Mouse (Mus musculus) kidney, adult 2 months (tissue): Measurements from ENCODE around the gene Gm27021. TPM values are rescaled to one million over a fixed set of nuclear protein-coding genes. Genes with fewer than 3 reads are reported as not detected.

Experiments
- DNase-seq: peaks from one replicate; pipeline ENCODE4 v3.0.0; 2021
- H3K27ac ChIP-seq: fragments of 200-500 bp; 2 replicates; pipeline ENCODE4 v1.5.1; 2012; ENCODE audit warnings: low read depth, low read length, control low read depth, inconsistent platforms; ENCODE audit not compliant: insufficient read depth
- H3K27me3 ChIP-seq: fragments of 200-500 bp; replicated peaks from 2 replicates; pipeline ENCODE4 v1.6.1; 2012; ENCODE audit warnings: mild to moderate bottlenecking, moderate library complexity, low read length, inconsistent platforms; ENCODE audit not compliant: control insufficient read depth, insufficient read depth
- H3K36me3 ChIP-seq: fragments of 200-500 bp; 2 replicates; pipeline ENCODE4 v1.6.1; 2012; ENCODE audit warnings: mild to moderate bottlenecking, moderate library complexity, low read length, inconsistent platforms; ENCODE audit not compliant: control insufficient read depth, insufficient read depth
- H3K4me1 ChIP-seq: fragments of 200-500 bp; 2 replicates; pipeline ENCODE4 v1.6.1; 2011; ENCODE audit warnings: low read length; ENCODE audit not compliant: control insufficient read depth, insufficient read depth
- H3K4me3 ChIP-seq: fragments of 200-500 bp; 2 replicates; pipeline ENCODE4 v1.5.1; 2011; ENCODE audit warnings: mild to moderate bottlenecking, low read depth, low read length, control low read depth; ENCODE audit not compliant: insufficient read depth
- CTCF ChIP-seq: fragments of 200-500 bp; conservative IDR thresholded peaks from 2 replicates; pipeline ENCODE4 v1.5.1; 2011; ENCODE audit warnings: low read depth, mild to moderate bottlenecking, control low read depth, low read length, moderate library complexity, mixed read lengths; ENCODE audit not compliant: insufficient read depth, insufficient read length
- POLR2A ChIP-seq: fragments of 200-500 bp; IDR thresholded peaks from one replicate; pipeline ENCODE4 v1.6.1; 2011; ENCODE audit warnings: low read depth, low read length, control low read depth
- WGBS: fragments of 180-500 bp; shearing (Covaris S2); methylation state at CpG from one replicate; pipeline ENCODE4 v1.1.7; 2018; 5-methylcytosine and 5-hydroxymethylcytosine counted together
- polyA plus RNA-seq: library from polyadenylated mRNA; depleted of rRNA; stranded (reverse); fragments of >200 nt; gene quantifications from 2 replicates; pipeline ENCODE4 v1.2.3, GENCODE M21; 2012; rRNA removed

The Gm27021 gene
- polyA plus RNA-seq, 1 experiment = not detected

DNA sequence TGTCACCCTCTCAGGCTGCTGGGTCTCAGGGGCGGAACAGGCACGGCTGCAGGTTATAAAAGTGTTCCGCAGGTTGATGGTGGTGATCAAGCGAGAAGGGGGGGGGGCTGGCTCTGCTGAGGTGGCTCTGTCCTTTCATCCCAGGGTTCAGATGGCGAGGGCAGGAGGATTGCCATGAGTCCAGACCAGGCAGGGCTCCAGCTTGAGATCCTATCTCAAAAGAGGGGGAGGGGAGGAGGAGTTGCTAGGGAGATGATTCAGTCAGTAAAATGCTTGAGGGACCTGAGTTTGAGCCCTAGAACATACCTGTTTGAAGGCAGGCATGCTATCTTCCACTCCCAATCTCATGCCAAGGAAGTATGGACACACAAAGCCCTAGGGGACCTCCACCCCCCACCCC, 107.3 kb downstream of the Gm27021 start:
- no peak for TF ChIP-seq CTCF
- TF ChIP-seq POLR2A = no peak
- Histone ChIP-seq H3K36me3 (no peaks in the 10 kb centered on the region), H3K27me3 (no peaks in the 10 kb centered on the region), H3K4me3 (no peak overlapping the region), H3K4me1 (0 out of 2 replicates have a peak, but pooled peaks cover 8% of the 10 kb centered on the region), H3K27ac (no peak overlapping the region)
- WGBS = 86% methylated on average over 5 of the region's 5 CpGs
- no peak for DNase-seq

GRCm38 (mm10) chr8:120559654-120560053, 108.2 kb downstream of the Gm27021 start:
- Histone ChIP-seq H3K36me3 (no peaks in the 10 kb centered on the region), H3K27ac (no peak overlapping the region), H3K4me3 (no peak overlapping the region), H3K27me3 (no peaks in the 10 kb centered on the region), H3K4me1 (0 out of 2 replicates have a peak, but pooled peaks cover 8% of the 10 kb centered on the region)
- WGBS = 80% methylated on average over 11 of the region's 11 CpGs
- DNase-seq = no peak
- TF ChIP-seq POLR2A = no peak
- no peak; the same call in 1 of the 2 replicates for TF ChIP-seq CTCF

Other genes starting within 250 kb of the Gm27021 start
- gene Gins2, start 78.8 kb downstream of the Gm27021 start, polyA plus RNA-seq = 6.4 and 6.9 TPM in 2 replicates
- 4.6 and 6.8 TPM in 2 replicates for gene 1190005I06Rik, start 20.4 kb downstream of the Gm27021 start, polyA plus RNA-seq
- gene Cox4i1, start 143 bp upstream of the Gm27021 start, polyA plus RNA-seq = 2,823 and 3,733 TPM in 2 replicates
- gene Emc8, start 494 bp upstream of the Gm27021 start, polyA plus RNA-seq = 67.0 and 67.8 TPM in 2 replicates
- gene Irf8, start 68.3 kb upstream of the Gm27021 start, polyA plus RNA-seq = 12.3 and 16.7 TPM in 2 replicates